Mouse (Mus musculus): Measurements from ENCODE around the gene Zbtb32. TPM values are rescaled to one million over a fixed set of nuclear protein-coding genes. Genes with fewer than 3 reads are reported as not detected.

Gene Zbtb32
- polyA plus RNA-seq, 1 experiment from 2014 or later: 0.35 TPM

DNA sequence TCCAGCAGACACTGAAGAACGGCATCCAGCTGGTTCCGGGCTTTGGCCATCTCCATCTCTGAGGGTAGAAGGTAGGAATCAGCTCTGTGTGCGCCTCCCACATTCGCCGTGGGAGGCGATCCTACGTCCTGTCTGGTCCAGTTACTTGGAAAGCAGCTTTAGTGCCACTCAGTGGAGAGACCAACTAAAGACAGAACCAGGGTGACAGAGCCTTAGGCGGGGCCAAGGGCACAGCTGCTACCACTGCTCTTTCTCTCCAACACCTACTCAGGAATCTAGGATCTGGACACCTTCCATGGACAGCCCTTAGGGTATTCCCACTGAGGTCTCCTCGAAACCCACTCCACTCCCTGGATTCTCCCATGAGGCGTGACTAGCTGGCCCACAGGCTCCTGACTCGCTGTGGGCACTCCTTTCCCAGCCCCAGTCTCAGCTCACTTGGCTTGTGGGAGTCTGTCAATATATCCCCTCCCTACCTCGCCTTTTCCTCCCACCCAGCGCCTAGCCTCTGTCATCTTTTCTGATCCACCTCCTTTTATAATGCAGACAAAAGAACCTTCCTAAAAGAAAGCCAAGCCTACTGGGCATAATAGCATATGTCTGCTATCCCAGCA is 40.7 kb downstream of the Zbtb32 start:
- Histone ChIP-seq H3K9ac (replicated peaks; ENCODE audit: low read depth, low read length) (no peak overlapping the region), H3K27ac (ENCODE audit: low read depth, low read length) (no peak overlapping the region), H3K4me3 (ENCODE audit: low read depth, low read length) (no peak overlapping the region), H3K36me3 (ENCODE audit: control insufficient read depth, insufficient read depth, low read length) (peaks cover 27% of the 10 kb centered on the region; the same call in 1 of the 2 replicates), H3K4me2 (ENCODE audit: low read depth, low read length) (no peak overlapping the region; the same call in 1 of the 2 replicates), H3K27me3 (ENCODE audit: control insufficient read depth, insufficient read depth, low read length) (no peaks in the 10 kb centered on the region), H3K4me1 (ENCODE audit: control insufficient read depth, insufficient read depth, low read length) (peaks cover 12% of the 10 kb centered on the region), H3K9me3 (ENCODE audit: control insufficient read depth, low read length) (no peaks in the 10 kb centered on the region)
- 91% methylated on average over 13 of the region's 13 CpGs for WGBS
- no peak for ATAC-seq (ENCODE audit: low read depth)

DNA sequence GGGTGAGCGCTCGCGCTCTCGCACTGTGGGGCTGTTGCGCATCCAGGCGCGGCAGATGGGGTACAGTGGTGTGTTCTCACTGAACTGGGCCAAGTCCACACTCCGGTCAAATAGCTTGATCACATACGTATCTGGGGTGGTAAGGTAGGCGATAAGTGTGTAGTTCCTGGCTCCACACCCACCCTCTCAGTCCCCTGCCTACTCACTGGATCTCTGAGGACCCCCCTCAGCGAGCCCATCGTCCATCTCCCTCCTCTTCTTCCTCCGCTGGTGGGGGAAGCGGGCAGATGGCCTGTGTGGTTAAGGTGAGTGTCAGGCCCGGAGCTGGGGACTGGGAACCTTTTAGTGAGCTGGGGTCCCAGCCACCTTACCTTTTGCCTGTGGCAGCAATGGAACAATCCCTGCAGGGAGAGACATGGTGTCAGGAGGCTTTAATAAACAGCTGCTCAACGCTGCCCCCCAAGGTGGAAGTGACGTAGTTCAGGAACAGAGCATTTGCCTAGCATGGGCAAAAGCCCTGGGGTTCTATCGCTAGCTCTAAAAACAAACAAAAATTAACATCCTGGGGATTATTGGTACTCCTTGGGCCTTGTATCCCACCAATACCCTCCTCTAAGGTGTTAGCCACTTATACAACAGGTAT is 41.7 kb downstream of the Zbtb32 start:
- no peak overlapping the region for H3K9ac ChIP-seq (replicated peaks; ENCODE audit: low read depth, low read length)
- H3K4me3 ChIP-seq (ENCODE audit: low read depth, low read length): no peak overlapping the region
- no peaks in the 10 kb centered on the region for H3K27me3 ChIP-seq (ENCODE audit: control insufficient read depth, insufficient read depth, low read length)
- no peak overlapping the region for H3K27ac ChIP-seq (ENCODE audit: low read depth, low read length)
- H3K4me1 ChIP-seq (ENCODE audit: control insufficient read depth, insufficient read depth, low read length): peaks cover 18% of the 10 kb centered on the region
- H3K9me3 ChIP-seq (ENCODE audit: control insufficient read depth, low read length): no peaks in the 10 kb centered on the region
- 96% methylated on average over 18 of the region's 18 CpGs for WGBS
- H3K36me3 ChIP-seq (ENCODE audit: control insufficient read depth, insufficient read depth, low read length): peaks cover 27% of the 10 kb centered on the region; the same call in 1 of the 2 replicates
- H3K4me2 ChIP-seq (ENCODE audit: low read depth, low read length): no peak overlapping the region
- ATAC-seq (ENCODE audit: low read depth): no peak

- Histone ChIP-seq H3K4me3 (ENCODE audit: low read depth, low read length) (no peak overlapping the region), H3K9ac (replicated peaks; ENCODE audit: low read depth, low read length) (no peak overlapping the region), H3K36me3 (ENCODE audit: control insufficient read depth, insufficient read depth, low read length) (peaks cover 27% of the 10 kb centered on the region; the same call in 1 of the 2 replicates), H3K4me1 (ENCODE audit: control insufficient read depth, insufficient read depth, low read length) (peaks cover 18% of the 10 kb centered on the region), H3K27me3 (ENCODE audit: control insufficient read depth, insufficient read depth, low read length) (no peaks in the 10 kb centered on the region), H3K4me2 (ENCODE audit: low read depth, low read length) (peak overlapping the region; percentile 92; the same call in 1 of the 2 replicates), H3K9me3 (ENCODE audit: control insufficient read depth, low read length) (no peaks in the 10 kb centered on the region), H3K27ac (ENCODE audit: low read depth, low read length) (no peak overlapping the region)
- no peak for ATAC-seq (ENCODE audit: low read depth)
- 82% methylated on average over 22 of the region's 22 CpGs for WGBS
These were observed 44.7 kb downstream of the Zbtb32 start for GRCm38 (mm10) chr7:30553810-30554584.

DNA sequence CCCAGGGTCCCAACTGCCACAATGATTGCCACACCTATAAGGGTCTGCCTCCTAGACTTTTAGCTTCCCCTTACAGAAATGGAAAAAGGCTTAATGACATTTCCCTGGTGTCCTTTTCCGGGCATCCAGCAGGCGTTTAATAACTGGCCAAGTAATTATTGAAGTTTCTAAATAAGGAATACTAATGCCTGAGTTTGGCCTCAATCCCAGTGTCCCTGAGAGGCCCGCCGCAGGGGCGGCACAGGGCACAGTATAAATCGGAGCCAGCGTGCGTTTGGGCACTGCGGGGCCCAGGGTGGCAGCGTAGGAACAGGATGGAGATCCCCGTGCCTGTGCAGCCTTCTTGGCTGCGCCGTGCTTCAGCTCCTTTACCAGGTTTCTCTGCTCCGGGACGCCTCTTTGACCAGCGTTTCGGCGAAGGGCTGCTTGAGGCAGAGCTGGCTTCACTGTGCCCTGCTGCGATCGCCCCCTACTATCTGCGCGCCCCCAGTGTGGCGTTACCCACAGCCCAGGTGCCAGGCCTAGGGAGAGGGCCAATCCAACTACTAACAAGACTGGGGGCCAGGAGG is 45.6 kb downstream of the Zbtb32 start:
- Histone ChIP-seq H3K36me3 (ENCODE audit: control insufficient read depth, insufficient read depth, low read length) (peaks cover 27% of the 10 kb centered on the region; the same call in 1 of the 2 replicates), H3K4me1 (ENCODE audit: control insufficient read depth, insufficient read depth, low read length) (peaks cover 13% of the 10 kb centered on the region), H3K4me3 (ENCODE audit: low read depth, low read length) (peak overlapping the region; percentile 48), H3K4me2 (ENCODE audit: low read depth, low read length) (peak overlapping the region; percentile 92), H3K9ac (replicated peaks; ENCODE audit: low read depth, low read length) (peak overlapping the region; percentile 48), H3K9me3 (ENCODE audit: control insufficient read depth, low read length) (no peaks in the 10 kb centered on the region), H3K27ac (ENCODE audit: low read depth, low read length) (peak overlapping the region; percentile 76), H3K27me3 (ENCODE audit: control insufficient read depth, insufficient read depth, low read length) (no peaks in the 10 kb centered on the region)
- 6% methylated on average over 23 of the region's 23 CpGs for WGBS
- no peak for ATAC-seq (ENCODE audit: low read depth)

DNA sequence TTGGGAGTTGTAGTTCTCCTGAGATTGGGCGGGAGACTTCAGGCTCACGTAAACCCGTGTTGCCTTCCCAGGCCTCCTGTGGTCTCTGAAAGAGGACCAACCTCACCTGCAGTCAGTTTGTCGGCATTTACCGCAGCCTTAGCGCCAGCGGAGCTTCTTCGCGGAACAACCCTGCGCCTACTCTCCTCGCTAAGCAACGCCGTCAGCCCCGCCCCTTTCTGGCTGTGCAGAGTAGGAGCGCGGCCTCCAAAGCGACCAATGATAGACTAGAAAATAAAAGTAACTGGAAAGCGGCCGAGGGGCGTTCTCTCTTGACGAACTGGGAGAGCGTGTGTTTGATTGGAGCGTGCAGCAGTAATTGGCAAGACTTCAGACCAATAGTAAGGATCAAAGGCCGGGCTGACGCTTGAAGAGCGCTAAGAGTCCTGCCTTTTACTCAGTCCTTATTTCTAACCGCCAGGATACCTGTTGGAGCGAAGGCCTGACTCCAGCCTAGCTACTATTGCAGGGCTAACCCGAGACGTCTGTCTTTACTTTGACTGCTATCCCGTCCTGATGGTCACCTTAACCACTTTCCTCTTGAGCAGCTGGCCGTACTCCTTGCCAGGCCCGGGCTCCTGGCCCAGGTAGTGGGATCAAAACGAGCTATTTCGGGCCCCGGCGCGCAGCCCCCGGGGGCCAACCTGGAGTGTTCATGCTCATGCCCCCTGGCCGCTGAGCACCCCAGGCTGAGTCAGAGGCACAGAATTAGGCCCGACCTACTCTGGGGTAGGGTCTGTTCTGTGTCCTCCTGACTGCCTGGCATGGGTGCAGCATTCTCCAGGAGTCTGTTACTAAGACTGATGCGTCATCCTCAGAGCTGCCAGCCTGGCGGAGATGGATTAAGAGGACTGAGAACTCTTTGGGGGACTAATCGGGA is 46.3 kb downstream of the Zbtb32 start, which contains the start of the genes Hspb6 and Proser3:
Gene Hspb6, plus strand, starts transcription at position 77 of the 919 bp plus-strand sequence.
Gene Proser3, minus strand, starts transcription at position 198 of the 919 bp plus-strand sequence.
- ATAC-seq (ENCODE audit: low read depth): peak; percentile 95
- peak within 1 kb of the TSS; percentile 76 for H3K27ac ChIP-seq (ENCODE audit: low read depth, low read length)
- H3K4me3 ChIP-seq (ENCODE audit: low read depth, low read length): peak within 1 kb of the TSS; percentile 48
- under 1% methylated on average over 44 of the region's 44 CpGs for WGBS
- peaks cover 13% of the 10 kb centered on the region for H3K4me1 ChIP-seq (ENCODE audit: control insufficient read depth, insufficient read depth, low read length)
- peak within 1 kb of the TSS; percentile 54 for H3K9ac ChIP-seq (replicated peaks; ENCODE audit: low read depth, low read length)
- peaks cover 27% of the 10 kb centered on the region; the same call in 1 of the 2 replicates for H3K36me3 ChIP-seq (ENCODE audit: control insufficient read depth, insufficient read depth, low read length)
- no peaks in the 10 kb centered on the region for H3K27me3 ChIP-seq (ENCODE audit: control insufficient read depth, insufficient read depth, low read length)
- H3K9me3 ChIP-seq (ENCODE audit: control insufficient read depth, low read length): no peaks in the 10 kb centered on the region
- peak within 1 kb of the TSS; percentile 92 for H3K4me2 ChIP-seq (ENCODE audit: low read depth, low read length)

GRCm38 (mm10) chr7:30551445-30552101 is 47.1 kb downstream of the Zbtb32 start:
- Histone ChIP-seq H3K4me3 (ENCODE audit: low read depth, low read length) (peak overlapping the region; percentile 48), H3K9me3 (ENCODE audit: control insufficient read depth, low read length) (no peaks in the 10 kb centered on the region)
- 2% methylated on average over 10 of the region's 10 CpGs for WGBS

GRCm38 (mm10) chr7:30550603-30551002 is 48.1 kb downstream of the Zbtb32 start:
- WGBS: 100% methylated on average over 1 of the region's 1 CpGs
- no peak for ATAC-seq (ENCODE audit: low read depth)
- Histone ChIP-seq H3K9ac (replicated peaks; ENCODE audit: low read depth, low read length) (no peak overlapping the region), H3K27ac (ENCODE audit: low read depth, low read length) (no peak overlapping the region), H3K4me1 (ENCODE audit: control insufficient read depth, insufficient read depth, low read length) (peaks cover 13% of the 10 kb centered on the region), H3K9me3 (ENCODE audit: control insufficient read depth, low read length) (no peaks in the 10 kb centered on the region), H3K36me3 (ENCODE audit: control insufficient read depth, insufficient read depth, low read length) (peaks cover 20% of the 10 kb centered on the region; the same call in 1 of the 2 replicates), H3K4me3 (ENCODE audit: low read depth, low read length) (no peak overlapping the region), H3K4me2 (ENCODE audit: low read depth, low read length) (no peak overlapping the region), H3K27me3 (ENCODE audit: control insufficient read depth, insufficient read depth, low read length) (no peaks in the 10 kb centered on the region)

More at GRCm38 (mm10) chr7:30551445-30552101, 47.1 kb downstream of the Zbtb32 start:
- Histone ChIP-seq H3K4me1 (ENCODE audit: control insufficient read depth, insufficient read depth, low read length) (peaks cover 13% of the 10 kb centered on the region), H3K9ac (replicated peaks; ENCODE audit: low read depth, low read length) (peak overlapping the region; percentile 54), H3K27ac (ENCODE audit: low read depth, low read length) (peak overlapping the region; percentile 76), H3K36me3 (ENCODE audit: control insufficient read depth, insufficient read depth, low read length) (peaks cover 20% of the 10 kb centered on the region; the same call in 1 of the 2 replicates), H3K4me2 (ENCODE audit: low read depth, low read length) (peak overlapping the region; percentile 92), H3K27me3 (ENCODE audit: control insufficient read depth, insufficient read depth, low read length) (no peaks in the 10 kb centered on the region)
- ATAC-seq (ENCODE audit: low read depth): peak; percentile 71
